Mouse (Mus musculus): ENCODE measurements at regions not wholly inside any gene's neighbourhood (a gene's known extent, or its start where the extent isn't known, plus 50 kb on each side); places are given as distances from the start of the nearest gene placed in this dataset.

GRCm38 (mm10) chr17:48598471-48599141 lies 143.9 kb downstream of the Unc5cl start:
- TF ChIP-seq TAL1 (IDR thresholded peaks at IDR 0.05; ENCODE audit: low read length), result no peak
- no peak for TF ChIP-seq GATA1 (IDR thresholded peaks at IDR 0.05; ENCODE audit: low read length)

All from erythroblast, embryonic 14.5 days (primary cell).